Mouse (Mus musculus) NIH3T3 (cell line): Measurements from ENCODE around the gene Slc16a6.

Source experiments
- DNase-seq: peaks from one replicate; pipeline ENCODE4 v3.0.0-alpha.2; 2012; ENCODE audit warnings: low read depth

Gene Slc16a6

DNA sequence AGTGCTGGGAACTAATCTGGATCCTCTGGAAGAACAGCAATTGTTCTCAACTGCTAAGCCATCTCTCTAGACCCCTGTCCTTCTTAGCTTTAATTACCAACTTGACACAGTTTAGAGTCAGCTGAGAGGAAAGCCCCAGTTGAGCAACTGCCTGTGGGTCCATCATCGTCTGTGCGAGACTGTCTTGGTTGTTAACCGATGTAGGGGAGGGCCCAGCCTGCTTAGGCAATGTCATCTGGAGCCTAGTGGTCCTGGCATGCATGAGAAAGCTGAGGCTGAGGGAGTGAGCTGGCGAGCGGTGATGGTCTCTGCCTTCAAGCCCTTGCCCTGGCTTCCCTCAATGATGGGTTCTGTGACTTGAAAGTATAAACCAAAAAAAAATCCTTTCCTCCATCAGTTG lies 58.6 kb downstream of the Slc16a6 start:
- no peak for DNase-seq

GRCm38 (mm10) chr11:109413617-109414016 lies 59.8 kb downstream of the Slc16a6 start, which contains the start of gene 9930022D16Rik:
Gene 9930022D16Rik (plus strand): TSS chr11:109413917.
- DNase-seq, result no peak

DNA sequence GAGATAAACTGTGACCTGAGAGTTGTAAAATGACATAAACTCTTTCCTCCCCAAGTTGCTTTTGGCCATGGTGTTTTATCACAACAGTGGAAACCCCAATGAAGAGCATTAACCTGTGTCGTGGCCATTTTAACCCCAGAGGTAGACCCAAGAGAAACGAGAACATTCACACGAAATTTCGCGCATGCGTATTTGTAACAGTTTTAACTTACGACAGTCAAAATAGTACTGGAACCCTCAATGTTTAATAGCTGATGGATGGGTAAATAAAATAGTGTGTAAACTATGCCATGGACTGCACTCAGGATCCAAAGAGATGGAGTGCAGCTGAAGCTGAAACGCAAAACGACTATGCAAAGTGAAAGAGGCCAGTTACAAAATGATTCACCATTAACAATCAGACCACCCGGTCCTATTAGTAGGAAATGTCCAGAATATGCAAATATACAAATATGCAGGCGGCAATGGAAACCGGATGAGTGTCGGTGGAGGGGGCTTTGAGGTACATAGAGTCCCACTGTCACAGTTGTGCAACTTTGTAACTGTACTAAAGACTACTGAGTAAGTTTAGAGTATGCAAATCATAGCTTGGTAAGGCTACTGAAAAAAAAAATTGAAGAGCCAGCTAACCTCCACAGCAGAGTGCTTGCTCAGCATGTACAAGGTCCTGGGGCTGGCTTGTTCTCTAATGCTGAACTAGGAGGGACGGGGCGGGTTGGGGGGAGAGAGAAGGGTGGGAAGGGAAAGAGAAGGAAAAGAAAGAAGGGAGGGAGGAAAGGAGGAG lies 63.0 kb downstream of the Slc16a6 start:
- no peak for DNase-seq

- DNase-seq, result no peak
These were observed 67.0 kb downstream of the Slc16a6 start for GRCm38 (mm10) chr11:109406431-109406830.
